Mouse (Mus musculus) heart, embryonic 10.5 days (tissue): ENCODE results near the gene Sfxn3. TPM values are rescaled to one million over a fixed set of nuclear protein-coding genes. Genes with fewer than 3 reads are reported as not detected.
A peak's percentile ranks its signal among the peaks of the same experiment; 100 is the strongest.

Experiments used
- DNase-seq: peaks from one replicate; pipeline ENCODE4 v3.0.0-alpha.2; 2017; ENCODE audit warnings: low spot score
- H3K27ac ChIP-seq: fragments of 300-500 bp; sonication (generic); 2 replicates; pipeline ENCODE4 v1.5.1; 2016; ENCODE audit warnings: mild to moderate bottlenecking
- H3K27me3 ChIP-seq: fragments of 300-500 bp; sonication (generic); 2 replicates; pipeline ENCODE4 v1.6.1; 2016; ENCODE audit warnings: mild to moderate bottlenecking; ENCODE audit not compliant: poor library complexity, insufficient read depth, severe bottlenecking
- H3K36me3 ChIP-seq: fragments of 300-500 bp; sonication (generic); 2 replicates; pipeline ENCODE4 v1.6.1; 2016; ENCODE audit warnings: mild to moderate bottlenecking, moderate library complexity
- H3K4me1 ChIP-seq: fragments of 300-500 bp; sonication (generic); 2 replicates; pipeline ENCODE4 v1.6.1; 2016; ENCODE audit warnings: mild to moderate bottlenecking
- H3K4me3 ChIP-seq: fragments of 300-500 bp; sonication (generic); 2 replicates; pipeline ENCODE4 v1.5.1; 2016; ENCODE audit warnings: mild to moderate bottlenecking, moderate library complexity
- H3K9me3 ChIP-seq: fragments of 300-500 bp; sonication (generic); 2 replicates; pipeline ENCODE4 v1.6.1; 2016; ENCODE audit warnings: mild to moderate bottlenecking, moderate library complexity
- WGBS: fragments of 180-500 bp; shearing (Covaris S2); methylation state at CpG from one replicate; pipeline ENCODE4 v1.1.7; 2016; 5-methylcytosine and 5-hydroxymethylcytosine counted together
- polyA plus RNA-seq: library from polyadenylated mRNA; unstranded; fragments of >200 nt; fragmentation: Nextera tagmentation; extraction: Ambion mirVana; gene quantifications from 2 replicates; pipeline ENCODE4 v1.2.1, GENCODE M21; 2016

Sfxn3 gene
- polyA plus RNA-seq, 1 experiment from 2014 or later = 11.8 TPM

DNA sequence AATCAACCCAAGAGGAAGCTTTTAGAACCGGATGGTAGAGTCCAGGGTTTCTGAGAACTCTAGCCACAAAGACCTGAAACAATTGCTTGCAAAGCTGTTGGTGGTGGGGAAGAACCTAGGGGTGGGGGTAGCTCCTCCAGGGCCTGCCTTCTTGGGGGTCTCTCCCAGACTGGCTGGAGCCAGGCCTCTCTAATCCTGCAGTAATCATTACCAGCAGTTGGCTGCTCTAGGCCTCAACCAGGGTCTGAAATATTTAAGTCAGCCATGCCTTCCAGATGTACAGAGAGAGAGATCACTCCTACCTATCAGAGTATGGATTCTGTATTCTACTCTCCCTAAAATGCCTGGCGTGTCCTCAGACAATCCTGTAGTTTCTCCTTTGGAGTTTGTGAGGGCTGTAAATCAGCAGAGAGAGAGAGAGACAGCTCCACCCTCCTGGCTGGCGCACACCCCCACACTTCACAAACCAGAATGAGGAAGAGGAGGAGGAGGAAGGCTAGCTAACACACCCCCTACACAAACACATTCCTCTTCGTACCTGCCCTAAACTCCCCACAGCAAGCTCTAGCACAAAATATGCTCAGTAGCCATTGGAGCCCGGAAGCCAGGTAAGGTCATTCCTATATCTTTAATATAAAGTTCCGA, 33.6 kb upstream of the Sfxn3 start:
- DNase-seq = no peak
- peaks cover 34% of the 10 kb centered on the region for H3K36me3 ChIP-seq
- H3K27ac ChIP-seq = peak overlapping the region; percentile 99
- H3K4me1 ChIP-seq = peaks cover 47% of the 10 kb centered on the region
- H3K4me3 ChIP-seq = peak overlapping the region; percentile 82
- 60% methylated on average over 6 of the region's 6 CpGs for WGBS
- no peaks in the 10 kb centered on the region for H3K27me3 ChIP-seq
- H3K9me3 ChIP-seq = no peaks in the 10 kb centered on the region

- no peaks in the 10 kb centered on the region for H3K27me3 ChIP-seq
- H3K4me3 ChIP-seq = peak within 1 kb of the TSS; percentile 82
- H3K36me3 ChIP-seq = peaks cover 29% of the 10 kb centered on the region
- no peaks in the 10 kb centered on the region for H3K9me3 ChIP-seq
- H3K4me1 ChIP-seq = peaks cover 54% of the 10 kb centered on the region
- peak within 1 kb of the TSS; percentile 99 for H3K27ac ChIP-seq
- 3% methylated on average over 10 of the region's 10 CpGs for WGBS
- DNase-seq = no peak
Measured at GRCm38 (mm10) chr19:45014335-45014971, 32.9 kb upstream of the Sfxn3 start, which contains the start of gene Lzts2. TSS of gene Lzts2 (plus strand) at chr19:45014414.

DNA sequence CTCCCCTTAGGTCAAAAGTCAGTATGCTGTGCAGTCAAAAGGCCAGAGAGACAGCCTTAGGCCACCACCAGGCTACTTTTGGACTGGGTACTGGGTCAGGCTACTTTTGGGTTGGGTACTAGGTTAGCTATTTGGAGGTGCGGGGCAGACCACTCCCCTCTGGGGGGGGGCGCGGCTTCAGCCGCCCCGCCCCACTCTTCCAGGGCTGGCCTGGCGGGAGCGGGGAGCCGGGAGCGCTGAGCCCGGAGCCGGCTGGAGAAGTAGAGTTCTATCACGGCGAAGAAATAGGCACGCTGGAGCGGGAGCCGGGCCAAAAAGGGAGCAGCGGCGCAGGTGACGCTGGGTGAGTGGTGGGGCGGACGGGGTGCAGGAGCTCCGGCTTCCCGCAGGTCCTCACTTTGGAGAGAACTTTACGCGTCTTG, 32.3 kb upstream of the Sfxn3 start:
- no peak for DNase-seq
- peaks cover 24% of the 10 kb centered on the region for H3K36me3 ChIP-seq
- WGBS = under 1% methylated on average over 25 of the region's 25 CpGs
- no peaks in the 10 kb centered on the region for H3K9me3 ChIP-seq
- H3K4me3 ChIP-seq = peak overlapping the region; percentile 82
- no peaks in the 10 kb centered on the region for H3K27me3 ChIP-seq
- H3K27ac ChIP-seq = peak overlapping the region; percentile 99
- H3K4me1 ChIP-seq = peaks cover 60% of the 10 kb centered on the region

DNA sequence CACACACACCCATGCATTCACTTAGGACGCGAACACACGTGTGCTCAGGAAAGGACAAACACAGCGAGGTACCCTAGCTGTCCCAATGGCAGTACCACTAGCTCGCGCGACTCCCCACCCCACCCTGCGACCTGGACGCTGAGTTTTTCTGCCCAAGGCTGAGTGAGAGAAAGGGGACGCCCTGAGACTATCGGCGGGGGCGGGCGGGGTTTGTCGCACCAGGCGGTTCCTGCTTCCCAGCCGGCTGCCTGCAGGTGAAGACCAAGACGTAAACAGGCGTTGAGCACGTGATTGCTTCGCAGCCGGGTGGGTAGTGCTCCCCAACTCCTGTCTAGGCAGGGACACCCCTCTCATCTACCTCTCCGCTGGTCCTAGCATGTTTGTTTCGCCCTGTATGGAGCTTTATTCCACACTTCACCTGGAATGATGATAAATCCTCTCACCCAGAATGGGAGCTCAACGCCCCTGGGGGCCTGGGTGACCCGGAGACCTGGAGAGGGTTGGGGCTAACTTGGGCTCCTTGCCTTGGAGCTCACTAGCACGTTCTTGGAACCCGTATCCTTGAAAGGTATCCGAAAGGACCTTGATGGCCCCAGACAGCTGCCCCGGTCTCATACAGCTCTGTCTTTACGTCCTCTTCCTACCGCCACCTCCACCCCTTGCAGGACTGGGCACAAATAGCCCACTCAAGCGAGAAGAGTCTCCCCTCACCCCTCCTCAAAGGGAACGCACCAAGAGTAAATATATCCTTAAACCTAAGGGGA, 31.6 kb upstream of the Sfxn3 start:
- DNase-seq = peak; percentile 92
- Histone ChIP-seq H3K36me3 (peaks cover 22% of the 10 kb centered on the region), H3K4me3 (peak overlapping the region; percentile 82), H3K4me1 (peaks cover 67% of the 10 kb centered on the region), H3K9me3 (no peaks in the 10 kb centered on the region), H3K27ac (peak overlapping the region; percentile 99), H3K27me3 (no peaks in the 10 kb centered on the region)
- under 1% methylated on average over 34 of the region's 34 CpGs for WGBS

GRCm38 (mm10) chr19:45016341-45017215, 30.7 kb upstream of the Sfxn3 start:
- under 1% methylated on average over 16 of the region's 18 CpGs for WGBS

GRCm38 (mm10) chr19:45017216-45017771, 30.0 kb upstream of the Sfxn3 start:
- Histone ChIP-seq H3K4me1 (peaks cover 77% of the 10 kb centered on the region), H3K9me3 (no peaks in the 10 kb centered on the region), H3K27me3 (no peaks in the 10 kb centered on the region), H3K36me3 (peaks cover 22% of the 10 kb centered on the region), H3K27ac (peak overlapping the region; percentile 99), H3K4me3 (peak overlapping the region; percentile 82)
- WGBS = under 1% methylated on average over 26 of the region's 27 CpGs
- DNase-seq = peak; percentile 92

More at GRCm38 (mm10) chr19:45016341-45017215, 30.7 kb upstream of the Sfxn3 start:
- peak; percentile 85 for DNase-seq
- no peaks in the 10 kb centered on the region for H3K9me3 ChIP-seq
- H3K36me3 ChIP-seq = peaks cover 21% of the 10 kb centered on the region
- no peaks in the 10 kb centered on the region for H3K27me3 ChIP-seq
- H3K27ac ChIP-seq = peak overlapping the region; percentile 99
- H3K4me1 ChIP-seq = peaks cover 76% of the 10 kb centered on the region
- peak overlapping the region; percentile 82 for H3K4me3 ChIP-seq

DNA sequence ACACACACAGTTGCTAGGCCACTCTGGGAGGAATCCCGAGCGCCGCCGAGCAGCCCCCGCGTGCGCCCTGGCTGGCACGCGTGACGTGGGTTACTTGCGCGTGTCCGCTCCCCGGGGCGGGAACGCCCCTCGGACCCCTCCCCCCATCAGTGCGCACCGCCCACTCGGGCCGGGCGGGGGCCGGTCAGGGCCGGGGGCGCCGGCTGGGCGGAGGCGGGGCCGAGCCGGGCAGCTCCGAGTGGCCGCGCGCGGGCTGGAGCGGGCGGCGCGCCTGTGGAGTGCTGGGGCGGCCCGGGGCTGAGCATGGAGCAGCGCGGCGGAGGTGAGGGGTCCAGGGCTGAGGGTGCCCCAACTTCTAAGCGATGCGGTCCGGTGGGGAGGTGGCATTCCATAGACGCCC, 29.4 kb upstream of the Sfxn3 start:
- H3K9me3 ChIP-seq = no peaks in the 10 kb centered on the region
- WGBS = 1% methylated on average over 38 of the region's 48 CpGs
- no peaks in the 10 kb centered on the region for H3K27me3 ChIP-seq
- H3K36me3 ChIP-seq = peaks cover 26% of the 10 kb centered on the region
- peak overlapping the region; percentile 82 for H3K4me3 ChIP-seq
- peak; percentile 89 for DNase-seq
- peaks cover 77% of the 10 kb centered on the region for H3K4me1 ChIP-seq
- H3K27ac ChIP-seq = peak overlapping the region; percentile 99

- WGBS = 0% methylated on average over 13 of the region's 13 CpGs
- DNase-seq = no peak
- H3K27me3 ChIP-seq = no peaks in the 10 kb centered on the region
- peak overlapping the region; percentile 82 for H3K4me3 ChIP-seq
- peak overlapping the region; percentile 99 for H3K27ac ChIP-seq
- H3K4me1 ChIP-seq = peaks cover 78% of the 10 kb centered on the region
- no peaks in the 10 kb centered on the region for H3K9me3 ChIP-seq
- H3K36me3 ChIP-seq = peaks cover 30% of the 10 kb centered on the region
Measured at GRCm38 (mm10) chr19:45018351-45018831, 28.9 kb upstream of the Sfxn3 start.

GRCm38 (mm10) chr19:45020348-45020747, 27.0 kb upstream of the Sfxn3 start:
- no peaks in the 10 kb centered on the region for H3K9me3 ChIP-seq
- peaks cover 69% of the 10 kb centered on the region for H3K4me1 ChIP-seq
- no peaks in the 10 kb centered on the region for H3K27me3 ChIP-seq
- WGBS = 56% methylated on average over 6 of the region's 6 CpGs
- H3K36me3 ChIP-seq = peaks cover 49% of the 10 kb centered on the region
- 0 out of 2 replicates have a peak overlapping the region, but pooled peaks have one; percentile 12 for H3K4me3 ChIP-seq
- H3K27ac ChIP-seq = peak overlapping the region; percentile 53
- DNase-seq = no peak

DNA sequence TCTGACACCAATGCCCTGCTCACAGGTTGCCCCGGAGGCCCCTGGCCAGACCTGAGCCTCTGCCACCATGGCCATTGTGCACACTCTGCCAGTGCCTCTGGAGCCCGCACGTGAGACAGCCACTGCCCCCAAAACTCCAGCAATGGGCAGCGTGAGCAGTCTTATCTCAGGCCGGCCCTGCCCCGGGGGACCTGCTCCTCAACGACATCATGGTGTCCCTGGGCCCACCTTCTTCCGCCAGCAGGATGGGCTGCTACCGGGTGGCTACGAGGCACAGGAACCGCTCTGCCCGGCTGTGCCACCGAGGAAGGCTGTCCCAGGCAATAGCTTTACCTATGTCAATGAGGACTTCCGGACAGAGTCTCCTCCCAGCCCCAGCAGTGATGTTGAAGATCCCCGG, 25.9 kb upstream of the Sfxn3 start:
- H3K4me1 ChIP-seq = peaks cover 59% of the 10 kb centered on the region
- peaks cover 60% of the 10 kb centered on the region for H3K36me3 ChIP-seq
- 85% methylated on average over 15 of the region's 15 CpGs for WGBS
- DNase-seq = no peak
- no peaks in the 10 kb centered on the region for H3K9me3 ChIP-seq
- H3K27me3 ChIP-seq = no peaks in the 10 kb centered on the region
- no peak overlapping the region for H3K27ac ChIP-seq
- H3K4me3 ChIP-seq = no peak overlapping the region

GRCm38 (mm10) chr19:45023993-45024392, 23.3 kb upstream of the Sfxn3 start:
- peaks cover 81% of the 10 kb centered on the region for H3K36me3 ChIP-seq
- peaks cover 45% of the 10 kb centered on the region for H3K4me1 ChIP-seq
- 80% methylated on average over 11 of the region's 11 CpGs for WGBS
- H3K4me3 ChIP-seq = no peak overlapping the region
- no peak for DNase-seq
- no peaks in the 10 kb centered on the region for H3K27me3 ChIP-seq
- peak overlapping the region; percentile 32; the same call in 1 of the 2 replicates for H3K27ac ChIP-seq
- no peaks in the 10 kb centered on the region for H3K9me3 ChIP-seq

GRCm38 (mm10) chr19:45024775-45025174, 22.5 kb upstream of the Sfxn3 start:
- H3K36me3 ChIP-seq = peaks cover 81% of the 10 kb centered on the region
- WGBS = 90% methylated on average over 20 of the region's 20 CpGs
- peaks cover 40% of the 10 kb centered on the region for H3K4me1 ChIP-seq
- no peak overlapping the region for H3K4me3 ChIP-seq
- H3K9me3 ChIP-seq = no peaks in the 10 kb centered on the region
- no peak overlapping the region for H3K27ac ChIP-seq
- H3K27me3 ChIP-seq = no peaks in the 10 kb centered on the region
- no peak for DNase-seq
